Mouse (Mus musculus) heart, adult 9 months (tissue): ENCODE data around the gene Utp4.
A peak's percentile ranks its signal among the peaks of the same experiment; 100 is the strongest.

Experiments
- DNase-seq, 2 experiments: peaks; one replicate each; pipeline ENCODE4 v3.0.0; 2022; ENCODE audit warnings: low spot score in 2 of 2

The Utp4 gene

DNA sequence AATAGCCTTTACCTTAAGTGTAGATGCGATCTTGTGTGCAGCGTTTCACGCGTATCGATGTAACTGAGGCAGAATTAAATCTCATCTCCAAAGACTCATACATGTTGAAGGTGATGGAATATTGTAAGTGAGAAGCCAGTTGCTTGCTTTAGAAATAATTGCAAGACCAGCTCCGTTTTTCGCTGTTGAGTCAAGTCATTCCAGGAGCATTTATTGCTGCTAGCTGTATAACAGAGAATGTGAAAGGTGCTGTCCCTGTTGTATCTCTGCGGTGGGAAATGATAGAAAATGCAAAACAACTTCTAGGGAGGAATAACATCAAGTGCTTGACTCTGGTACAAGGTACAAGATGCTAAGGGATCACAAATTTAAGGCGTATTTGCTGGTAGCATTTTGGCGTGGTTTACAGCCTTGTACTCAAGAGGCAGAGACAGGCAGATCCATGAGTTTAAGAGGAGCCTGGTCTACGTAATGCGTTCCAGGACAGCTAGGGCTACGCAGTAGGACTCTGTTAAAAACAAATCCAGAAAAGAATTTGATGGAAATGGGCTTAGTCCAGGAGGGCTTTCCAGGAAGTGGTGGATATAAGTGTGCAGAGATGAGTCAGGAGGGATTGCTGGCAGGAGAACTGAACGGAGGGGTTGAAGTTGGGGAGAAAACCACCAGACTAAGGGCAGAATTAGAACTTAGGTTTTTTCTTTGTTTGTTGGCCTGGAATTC is 43.8 kb downstream of the Utp4 start:
- no peak for DNase-seq

DNA sequence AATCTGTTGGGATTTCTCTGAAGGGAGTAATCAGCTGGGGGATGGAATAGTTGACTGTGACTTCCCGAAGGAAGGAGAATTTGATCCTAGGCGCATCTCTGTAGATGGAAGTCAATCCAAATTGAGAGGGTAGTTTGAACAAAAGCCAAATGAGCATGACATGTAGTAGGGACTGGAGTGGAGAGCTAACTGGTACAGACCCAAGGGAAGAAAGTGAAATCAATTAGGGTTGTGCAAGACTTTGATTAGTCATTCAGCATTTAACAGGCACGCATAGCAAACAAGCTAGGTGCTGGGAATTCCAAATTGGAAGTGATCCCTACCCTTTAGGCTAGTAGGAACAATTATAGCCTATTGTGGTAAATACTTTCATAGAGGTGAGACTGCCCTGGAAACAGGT is 48.4 kb downstream of the Utp4 start:
- peak; percentile 31 to 41 for DNase-seq

DNA sequence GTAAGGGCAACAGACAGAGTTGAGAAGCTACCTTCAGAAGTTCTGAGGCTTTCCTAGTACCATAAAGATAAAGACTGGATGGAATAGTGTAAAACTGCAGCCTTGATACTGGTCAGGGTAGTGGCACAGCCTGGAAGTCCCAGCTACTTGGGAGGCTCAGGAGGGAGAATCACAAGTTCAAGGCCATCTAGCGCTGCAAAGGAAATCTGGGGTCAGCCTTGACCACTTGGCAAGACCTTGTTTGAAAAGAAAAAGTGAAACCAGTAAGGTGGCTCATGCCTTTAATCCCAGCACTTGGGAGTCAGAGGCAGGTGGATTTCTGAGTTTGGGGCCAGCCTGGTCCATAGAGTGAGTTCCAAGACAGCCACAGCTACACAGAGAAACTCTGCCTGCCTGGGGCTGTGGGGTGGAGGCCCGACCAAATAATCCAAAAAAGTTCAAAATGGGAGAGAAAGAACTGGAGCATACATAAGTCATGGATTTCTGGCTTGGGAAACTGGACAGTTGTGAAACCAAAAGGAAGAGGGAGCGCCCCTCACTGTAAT is 50.5 kb downstream of the Utp4 start:
- no peak for DNase-seq

GRCm38 (mm10) chr8:106944756-106945155 is 51.3 kb downstream of the Utp4 start:
- peak; percentile 82 to 83 for DNase-seq

DNA sequence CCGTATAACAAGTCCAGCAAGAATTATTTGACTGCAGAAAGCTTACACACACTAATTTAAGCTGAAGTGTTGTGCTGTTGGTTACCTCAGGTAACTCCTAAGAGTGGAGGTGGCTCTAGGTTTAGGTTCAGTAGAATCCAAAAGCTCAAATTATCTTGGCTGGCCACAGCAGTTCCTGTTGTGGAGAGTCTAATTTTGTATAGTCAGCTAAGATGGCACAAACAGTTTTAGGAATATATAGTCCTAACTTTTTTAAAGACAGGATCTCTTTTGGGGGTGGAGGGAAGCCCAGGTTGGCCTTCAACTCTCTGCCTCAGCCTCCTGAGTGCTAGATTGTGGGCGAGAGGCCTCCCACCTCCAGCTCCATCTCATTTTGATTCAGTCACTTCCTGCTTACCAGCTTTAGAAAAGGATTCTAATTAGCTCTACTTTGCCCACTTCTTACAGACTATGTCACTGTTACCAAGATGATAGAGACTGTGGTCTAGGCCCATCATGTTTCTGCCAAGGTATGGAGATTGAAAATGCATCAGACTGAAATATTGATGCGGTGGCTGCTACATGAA is 55.3 kb downstream of the Utp4 start:
- DNase-seq: no peak

DNA sequence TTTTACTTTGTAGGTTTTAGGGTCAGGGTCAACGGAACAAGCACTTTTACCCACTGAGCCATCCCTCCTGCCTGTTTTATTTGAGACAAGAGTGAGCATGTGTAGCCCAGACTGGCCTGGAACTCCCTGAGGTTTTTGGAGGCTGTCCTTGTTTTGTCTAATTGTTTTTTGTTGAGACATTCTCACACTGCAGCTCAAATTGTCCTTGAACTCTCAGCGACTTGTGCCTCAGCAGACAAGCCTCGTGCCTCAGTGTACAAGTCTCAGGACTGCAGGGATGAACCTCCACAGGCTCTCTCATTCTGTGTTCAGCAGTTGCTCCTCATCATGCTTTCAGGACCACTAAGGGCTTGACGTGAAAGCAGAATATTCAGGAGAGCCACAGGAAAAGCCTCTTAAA is 58.3 kb downstream of the Utp4 start:
- no peak for DNase-seq

DNA sequence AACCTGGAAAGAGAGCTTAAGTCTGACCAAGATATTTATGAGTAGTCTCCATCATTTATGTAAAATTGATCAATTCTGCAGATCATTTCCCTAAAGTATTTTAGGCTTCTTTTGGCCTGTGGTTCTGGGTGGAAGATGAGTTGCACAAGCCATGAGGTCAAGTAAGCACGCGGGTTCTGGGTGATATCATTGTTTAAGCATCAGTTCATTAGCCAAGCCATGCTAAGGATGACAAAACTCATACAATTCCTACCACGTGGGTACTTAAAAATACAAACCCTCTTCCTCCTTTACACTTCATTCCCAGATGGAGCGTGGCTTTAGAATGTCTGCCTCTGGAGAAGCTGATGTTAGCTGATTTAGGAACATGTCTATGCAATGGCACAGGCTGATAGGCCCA is 60.1 kb downstream of the Utp4 start:
- DNase-seq: no peak

- DNase-seq: no peak
These were observed 63.6 kb downstream of the Utp4 start for GRCm38 (mm10) chr8:106957086-106957485.

- no peak for DNase-seq
These were observed 64.8 kb downstream of the Utp4 start for GRCm38 (mm10) chr8:106958212-106958611.

DNA sequence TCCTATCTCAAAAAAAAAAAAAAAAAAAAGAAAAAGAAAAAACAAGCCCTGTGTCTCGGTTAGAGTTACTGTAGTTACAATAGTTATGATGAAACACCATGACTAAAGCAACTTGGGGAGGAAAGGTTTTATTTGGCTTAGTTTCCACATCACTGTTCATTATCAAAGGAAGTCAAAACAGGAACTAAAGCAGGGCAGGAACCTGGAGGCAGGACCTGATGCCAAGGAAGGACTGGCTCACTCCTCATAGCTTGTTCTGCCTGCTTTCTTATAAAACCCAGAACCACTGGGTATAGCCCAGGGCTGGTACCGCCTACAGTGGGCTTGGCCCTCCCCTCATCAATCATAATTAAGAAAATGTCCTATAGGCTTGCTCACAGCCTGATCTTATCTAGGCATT is 66.2 kb downstream of the Utp4 start:
- DNase-seq: no peak

DNA sequence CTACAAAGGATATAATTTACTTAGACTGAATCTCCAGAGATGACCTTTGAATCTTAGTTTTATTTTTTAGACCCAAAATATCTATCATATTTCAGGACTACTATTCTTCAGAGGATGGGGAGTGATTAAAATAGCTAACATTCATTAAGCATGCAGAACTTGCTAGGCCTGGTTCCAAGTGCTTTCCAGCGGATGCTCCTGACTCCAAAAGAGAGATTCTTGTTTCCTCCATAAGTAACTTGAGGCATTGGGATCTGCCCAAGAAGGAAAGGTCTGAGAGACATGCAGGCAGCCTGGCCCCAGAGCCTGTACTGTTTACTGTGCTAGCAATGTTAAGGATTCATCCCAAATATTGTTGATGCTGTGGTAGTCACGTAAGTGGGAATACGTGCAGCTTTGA is 68.9 kb downstream of the Utp4 start:
- peak in 1 of 2 experiments; percentile 35 for DNase-seq

- no peak for DNase-seq
These were observed 69.9 kb downstream of the Utp4 start for GRCm38 (mm10) chr8:106963365-106963764.

DNA sequence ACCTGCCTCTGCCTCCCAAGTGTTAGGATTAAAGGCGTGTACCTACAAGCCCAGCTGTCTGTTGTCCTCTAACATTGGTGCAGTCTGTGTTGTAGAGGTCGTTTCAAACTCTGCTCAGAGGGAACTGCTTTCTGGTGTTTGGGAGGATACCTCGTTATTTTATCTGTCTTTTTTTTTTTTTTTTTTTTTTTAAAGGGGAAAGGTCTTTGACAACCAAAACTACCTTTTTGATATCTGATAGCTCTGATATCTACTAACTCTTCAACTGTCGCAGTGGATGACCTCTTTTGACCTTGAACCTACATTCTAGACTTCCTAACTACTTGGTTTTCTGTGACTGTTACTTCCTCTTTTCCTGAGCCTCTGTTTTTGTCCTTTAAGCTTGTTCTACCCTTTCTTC is 71.1 kb downstream of the Utp4 start:
- no peak for DNase-seq

DNA sequence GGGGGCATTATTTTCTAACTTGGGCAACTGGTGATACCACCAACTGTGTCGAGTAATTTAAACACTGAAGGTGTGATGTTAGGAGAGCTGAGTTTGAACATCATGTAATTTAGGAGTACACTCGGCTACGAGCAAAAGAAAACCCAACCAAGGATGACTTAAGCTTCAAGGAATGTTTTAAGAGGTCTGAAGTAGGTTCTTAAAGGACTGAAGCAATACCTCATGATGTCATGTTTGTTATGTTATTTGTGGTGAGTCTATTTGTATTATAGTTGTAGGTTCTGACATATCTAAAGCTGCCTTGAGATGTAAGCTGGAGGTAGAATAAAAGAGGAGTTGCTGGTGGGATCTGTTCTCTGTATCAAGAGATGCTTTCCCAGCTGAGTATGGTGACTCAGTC is 76.5 kb downstream of the Utp4 start:
- no peak for DNase-seq

DNA sequence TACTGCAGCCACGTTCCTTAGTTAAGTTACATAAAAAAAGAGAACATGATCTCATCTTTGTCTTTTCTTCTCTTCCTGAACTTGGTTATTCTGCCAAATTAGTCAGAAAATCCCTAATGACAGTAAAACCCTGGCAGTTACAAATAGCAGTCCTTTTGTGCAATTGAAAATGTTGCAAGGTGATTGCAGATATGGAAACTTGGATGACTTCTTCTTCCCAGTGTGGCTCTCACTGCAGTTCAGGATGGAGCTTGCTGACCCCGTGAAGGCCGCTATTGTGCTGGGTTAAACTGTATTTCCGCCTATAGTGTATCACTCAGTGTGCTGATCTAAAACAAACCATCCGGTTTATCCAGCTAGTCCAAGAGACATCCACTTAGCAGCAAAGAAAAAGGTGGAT is 78.5 kb downstream of the Utp4 start:
- peak; percentile 66 to 78 for DNase-seq
